Mouse (Mus musculus): ENCODE results near the gene Smyd5.

The Smyd5 gene

DNA sequence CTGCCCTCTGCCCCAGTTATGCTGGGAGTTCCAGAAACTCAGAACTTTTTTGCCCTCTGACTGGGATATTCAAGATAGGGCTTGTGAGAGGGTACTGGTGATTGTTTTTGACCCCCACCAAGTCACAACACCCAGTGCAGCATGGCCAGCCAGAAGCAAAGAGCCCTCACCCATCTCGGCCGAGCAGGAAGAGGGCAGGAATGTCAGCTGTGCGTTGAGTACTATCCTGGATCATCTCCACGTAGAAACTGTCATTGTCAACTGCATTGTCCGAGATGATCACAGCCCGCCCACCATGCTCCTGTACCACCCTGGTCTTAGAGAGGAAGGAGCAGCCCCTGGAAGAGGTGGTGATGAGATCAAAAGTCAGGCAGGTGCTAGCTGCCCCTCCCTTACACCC, 15.6 kb downstream of the Smyd5 start:
- no peak for DNase-seq (ENCODE audit: low read depth, low spot score)

GRCm38 (mm10) chr6:85450140-85450539, 18.4 kb downstream of the Smyd5 start:
- DNase-seq (ENCODE audit: low read depth, low spot score): peak; percentile 33

DNA sequence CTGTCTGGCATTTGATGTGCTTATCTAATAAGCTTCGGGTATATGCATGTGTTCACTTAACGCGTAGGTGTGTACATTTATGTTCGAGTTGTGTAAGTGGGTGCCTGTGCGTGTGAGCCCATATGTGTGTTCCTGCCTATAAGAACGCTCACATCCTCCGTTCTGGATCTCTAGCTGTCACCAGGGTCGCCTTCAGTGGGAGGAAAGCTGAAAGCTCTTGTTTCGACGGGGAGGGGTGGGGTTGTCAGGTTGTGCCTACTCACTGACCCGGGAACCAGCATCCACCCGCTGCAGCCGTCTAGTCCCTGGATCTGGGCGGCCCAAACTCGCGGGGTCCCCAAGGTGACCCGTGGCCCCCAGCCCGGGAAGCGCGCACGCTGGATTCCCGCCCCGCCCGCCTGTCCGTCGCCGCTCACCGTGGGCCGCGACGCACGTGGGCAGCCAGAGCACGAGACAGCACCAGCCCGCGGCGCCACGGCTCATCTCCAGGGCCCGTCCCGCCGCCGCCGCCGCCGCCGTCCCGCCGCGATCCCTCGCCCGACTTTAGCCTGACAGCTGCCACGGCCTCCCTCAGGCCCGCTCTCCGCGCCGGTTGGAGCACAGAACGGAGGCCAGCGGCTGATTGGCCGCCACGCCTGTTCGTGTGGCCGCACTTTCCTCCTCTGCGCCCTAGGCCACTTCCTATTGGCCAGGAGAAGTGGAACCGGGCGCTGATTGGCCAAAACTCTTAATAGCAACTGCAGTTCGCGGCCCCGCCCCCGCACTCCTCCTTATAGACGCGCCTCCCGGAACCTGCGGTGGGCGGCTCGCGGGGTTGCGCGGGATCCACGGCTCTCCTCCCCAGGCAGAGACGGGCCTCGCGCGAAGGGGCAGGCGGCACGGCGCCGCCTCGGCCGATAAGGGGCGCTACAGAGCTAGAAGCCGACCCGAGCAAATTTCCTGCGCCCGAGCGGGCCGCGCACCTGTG, 19.2 kb downstream of the Smyd5 start, which contains the start of gene Cct7:
Cct7 (plus strand) TSS at position 818 of the 967 bp plus-strand sequence.
- DNase-seq (ENCODE audit: low read depth, low spot score): peak; percentile 100

GRCm38 (mm10) chr6:85451664-85452410, 20.0 kb downstream of the Smyd5 start, which contains the start of gene Pradc1:
TSS of gene Pradc1 (minus strand) at chr6:85451970.
- peak; percentile 100 for DNase-seq (ENCODE audit: low read depth, low spot score)

GRCm38 (mm10) chr6:85452411-85452665, 20.5 kb downstream of the Smyd5 start:
- no peak for DNase-seq (ENCODE audit: low read depth, low spot score)

- DNase-seq (ENCODE audit: low read depth, low spot score): peak; percentile 73
Observed at GRCm38 (mm10) chr6:85452816-85453215, 21.0 kb downstream of the Smyd5 start.

DNA sequence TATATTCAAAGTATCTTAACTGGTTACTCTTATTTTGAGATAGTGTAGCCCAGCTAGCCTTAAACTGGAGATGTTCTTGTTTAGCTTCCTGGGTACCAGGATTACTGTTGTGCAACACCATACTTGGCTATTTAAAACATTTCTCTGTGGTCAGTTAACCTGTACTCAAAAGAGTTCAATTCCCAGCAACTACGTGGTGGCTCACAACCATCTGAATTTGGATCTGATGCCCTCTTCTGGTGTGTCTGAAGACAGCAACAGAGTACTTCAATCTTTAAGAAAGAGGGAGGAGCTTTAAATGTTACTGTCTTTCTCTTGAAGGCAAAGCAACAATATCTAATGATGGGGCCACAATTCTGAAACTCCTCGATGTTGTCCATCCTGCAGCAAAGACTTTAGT, 27.8 kb downstream of the Smyd5 start:
- DNase-seq (ENCODE audit: low read depth, low spot score): peak; percentile 51

DNA sequence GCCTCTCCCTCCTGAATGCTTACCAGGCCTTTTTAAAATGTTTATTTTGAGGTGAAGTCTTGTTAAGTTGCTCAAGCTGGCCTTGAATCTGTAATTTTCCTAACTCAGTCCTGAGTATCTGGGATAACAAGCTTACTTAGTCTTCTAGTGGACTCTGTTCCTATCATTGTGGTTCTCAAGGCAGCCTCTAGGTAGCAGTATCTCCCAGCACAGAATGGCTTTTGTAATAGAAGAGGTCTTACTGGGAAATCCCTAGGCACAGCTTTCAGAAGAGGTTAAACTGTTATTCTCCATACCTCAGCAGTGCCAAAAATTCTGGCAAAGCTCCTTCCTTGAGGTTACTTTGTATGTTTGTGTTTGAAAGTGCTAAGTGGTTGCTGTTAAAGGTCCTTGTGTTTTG, 33.6 kb downstream of the Smyd5 start:
- DNase-seq (ENCODE audit: low read depth, low spot score): peak; percentile 63

DNA sequence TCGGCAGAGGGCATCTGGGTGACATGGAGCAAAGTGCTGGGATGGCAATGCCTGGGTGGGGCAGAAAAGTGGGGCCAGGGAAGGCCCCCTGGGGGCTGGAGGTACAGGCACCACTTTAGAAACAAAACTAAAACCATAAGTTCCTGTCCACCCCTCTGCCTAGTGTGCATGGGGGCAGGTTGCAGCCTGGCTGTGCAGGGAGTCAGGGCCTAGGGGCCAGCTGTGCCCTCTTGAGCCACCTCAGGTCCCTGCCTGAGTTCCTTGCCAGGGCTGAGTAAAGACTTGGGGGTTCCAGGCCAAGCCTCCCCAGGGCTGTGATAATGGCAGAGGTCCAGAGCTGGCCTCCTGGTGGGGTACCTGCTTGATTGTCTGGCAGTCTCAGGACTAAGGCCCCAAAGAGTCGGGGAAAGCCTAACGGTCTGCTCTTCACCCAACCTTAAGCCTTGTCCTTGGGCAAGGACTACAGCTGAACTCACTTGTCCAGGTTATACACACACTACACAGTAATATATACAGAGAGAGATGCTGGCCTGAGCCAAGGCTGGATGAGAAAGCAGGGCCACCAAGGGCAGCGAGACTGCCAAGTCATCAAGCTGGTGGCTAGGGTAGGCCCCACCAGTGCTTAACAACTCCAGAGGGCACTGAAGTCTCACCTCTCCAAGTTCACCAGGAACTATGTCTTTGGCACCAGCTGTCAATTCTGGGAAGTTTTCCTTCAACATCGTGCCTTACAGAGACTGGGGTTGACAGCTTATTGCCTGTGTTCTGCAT, 38.1 kb downstream of the Smyd5 start:
- DNase-seq (ENCODE audit: low read depth, low spot score): no peak

- DNase-seq (ENCODE audit: low read depth, low spot score): no peak
Observed at GRCm38 (mm10) chr6:85471962-85472361, 40.2 kb downstream of the Smyd5 start.

GRCm38 (mm10) chr6:85472542-85472941, 40.8 kb downstream of the Smyd5 start:
- DNase-seq (ENCODE audit: low read depth, low spot score): no peak

DNA sequence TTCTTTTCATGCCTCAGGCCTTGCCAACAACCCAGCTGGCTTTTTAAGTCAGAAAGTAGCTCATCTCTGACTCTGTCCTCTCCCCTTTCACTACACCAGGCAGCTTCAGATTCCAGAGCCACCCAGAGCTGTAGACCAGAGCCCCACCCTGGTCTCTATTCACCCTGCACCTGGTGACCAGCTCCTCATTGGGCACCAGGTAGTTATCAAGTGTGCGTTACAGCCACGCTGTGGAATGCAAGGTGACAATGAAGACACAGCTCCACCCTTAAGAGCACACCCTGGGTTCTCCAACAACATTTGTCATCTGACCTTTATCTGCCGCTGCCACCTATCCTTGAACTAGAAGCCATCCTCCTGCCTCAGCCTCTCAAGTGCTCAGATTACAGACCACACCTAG, 43.8 kb downstream of the Smyd5 start:
- no peak for DNase-seq (ENCODE audit: low read depth, low spot score)

DNA sequence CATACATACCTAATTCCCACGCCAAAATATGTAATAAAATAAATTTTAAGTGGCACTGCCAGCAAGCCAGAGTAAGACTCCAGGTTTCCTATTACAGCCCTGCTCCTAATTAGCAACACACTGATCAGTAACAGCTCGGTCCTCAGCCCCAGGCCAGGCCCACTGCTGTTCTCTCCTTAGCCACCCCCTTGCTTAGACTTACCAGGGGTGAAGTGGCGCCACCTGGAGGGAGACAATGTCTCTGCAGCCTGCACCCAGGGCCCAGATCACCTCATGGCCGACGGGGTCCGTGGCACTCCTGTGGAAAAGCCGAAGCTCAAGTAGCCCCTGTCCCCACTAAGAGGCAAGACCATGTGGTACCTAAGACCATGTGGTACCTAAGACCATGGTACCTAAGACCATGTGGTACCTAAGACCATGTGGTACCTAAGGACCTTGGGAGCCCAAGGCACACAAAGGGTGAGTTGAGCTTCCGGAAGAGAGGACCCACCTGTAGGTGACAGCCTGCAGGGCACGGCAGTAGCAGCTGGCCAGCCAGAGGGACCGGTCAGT, 45.7 kb downstream of the Smyd5 start:
- DNase-seq (ENCODE audit: low read depth, low spot score): peak; percentile 29

DNA sequence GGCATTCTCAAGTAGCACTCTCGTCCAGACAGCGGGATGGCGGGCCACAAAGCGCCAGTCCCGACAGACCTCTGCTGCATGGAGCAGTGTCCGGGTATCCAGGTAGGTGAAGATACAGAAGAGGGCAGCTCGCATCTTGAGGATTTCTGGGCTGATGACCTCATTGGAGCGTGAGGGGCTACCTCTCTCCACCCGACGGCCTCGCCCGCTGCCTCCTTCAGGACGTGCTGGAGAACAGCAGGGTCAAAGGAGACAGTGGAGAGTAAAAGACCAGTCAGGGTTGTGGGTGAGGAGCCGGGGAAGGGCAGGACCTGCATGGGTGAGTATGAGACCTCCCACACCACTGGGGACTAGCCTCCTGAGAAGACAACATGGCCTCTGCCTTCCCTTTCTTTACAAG, 46.6 kb downstream of the Smyd5 start:
- DNase-seq (ENCODE audit: low read depth, low spot score): no peak

GRCm38 (mm10) chr6:85479979-85480378, 48.2 kb downstream of the Smyd5 start:
- DNase-seq (ENCODE audit: low read depth, low spot score): no peak

GRCm38 (mm10) chr6:85480685-85481084, 48.9 kb downstream of the Smyd5 start:
- DNase-seq (ENCODE audit: low read depth, low spot score): no peak

- no peak for DNase-seq (ENCODE audit: low read depth, low spot score)
Observed at GRCm38 (mm10) chr6:85483843-85484721, 52.3 kb downstream of the Smyd5 start.

- no peak for DNase-seq (ENCODE audit: low read depth, low spot score)
Observed at GRCm38 (mm10) chr6:85485738-85486137, 53.9 kb downstream of the Smyd5 start.

DNA sequence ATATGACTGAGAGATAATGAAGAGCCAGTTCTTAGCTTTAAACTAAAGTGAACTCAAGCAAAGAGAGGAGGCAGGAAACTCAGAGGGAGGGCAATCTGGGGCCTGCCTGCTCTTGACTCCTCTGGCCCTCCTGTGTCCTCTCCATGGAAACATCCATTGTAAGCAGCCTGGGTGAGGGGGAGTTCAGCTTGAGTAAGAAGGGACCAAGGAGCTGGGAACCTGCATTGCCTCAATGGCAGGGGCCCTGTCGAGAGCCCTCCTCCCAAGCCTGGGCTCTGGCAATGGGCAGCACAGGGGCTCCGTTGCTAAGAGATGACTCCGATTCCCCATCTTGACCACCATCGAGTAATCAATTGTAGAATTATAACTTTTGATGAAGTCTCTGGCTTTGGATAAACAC, 56.7 kb downstream of the Smyd5 start:
- no peak for DNase-seq (ENCODE audit: low read depth, low spot score)

- DNase-seq (ENCODE audit: low read depth, low spot score): no peak
Observed at GRCm38 (mm10) chr6:85489717-85490116, 57.9 kb downstream of the Smyd5 start.

DNA sequence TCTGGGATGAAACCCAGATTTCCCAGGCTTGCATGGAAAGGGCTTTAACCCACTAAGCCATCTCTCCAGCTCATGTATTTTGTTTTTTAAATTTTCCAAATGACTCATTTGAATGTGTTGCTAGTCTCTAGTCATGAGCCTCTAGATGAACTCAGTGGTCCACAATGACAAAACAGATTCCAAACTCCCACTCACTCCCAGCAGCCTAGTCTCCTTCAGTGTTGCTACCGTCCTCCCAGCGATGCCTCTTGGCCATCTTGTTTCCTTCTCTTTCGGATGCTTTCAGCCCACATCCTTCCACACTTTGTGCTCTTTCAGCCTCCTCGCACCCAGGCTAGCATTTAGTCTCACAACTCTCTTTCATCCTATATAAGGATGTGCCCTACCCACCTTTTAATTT, 58.5 kb downstream of the Smyd5 start:
- no peak for DNase-seq (ENCODE audit: low read depth, low spot score)
